Mouse (Mus musculus) adrenal gland, adult 8-10 months (tissue): ENCODE data around the gene Plk5. TPM values are rescaled to one million over a fixed set of nuclear protein-coding genes. Genes with fewer than 3 reads are reported as not detected.

Experiments
- DNase-seq: peaks from one replicate; pipeline ENCODE4 v3.0.0; 2022
- total RNA-seq, 4 experiments: library from RNA; stranded (reverse); gene quantifications; 2 replicates each; pipeline ENCODE4 v1.2.4; 2022

The Plk5 gene
- total RNA-seq, 4 experiments from 2014 or later = 0.21 to 1.3 (median 0.41) TPM

- no peak for DNase-seq
Observed at GRCm38 (mm10) chr10:80357994-80358639, 1.9 kb downstream of the Plk5 start.

GRCm38 (mm10) chr10:80363734-80364133 lies 7.5 kb downstream of the Plk5 start:
- no peak for DNase-seq

GRCm38 (mm10) chr10:80365736-80366135 lies 9.5 kb downstream of the Plk5 start:
- no peak for DNase-seq

- DNase-seq = no peak
Observed at GRCm38 (mm10) chr10:80367954-80368353, 11.7 kb downstream of the Plk5 start.

GRCm38 (mm10) chr10:80368392-80368791 lies 12.1 kb downstream of the Plk5 start:
- no peak for DNase-seq

GRCm38 (mm10) chr10:80369995-80370747 lies 13.9 kb downstream of the Plk5 start:
- DNase-seq = no peak

- no peak for DNase-seq
Observed at GRCm38 (mm10) chr10:80371411-80371966, 15.2 kb downstream of the Plk5 start.

GRCm38 (mm10) chr10:80371983-80372382 lies 15.7 kb downstream of the Plk5 start:
- DNase-seq = no peak

- DNase-seq = no peak
Observed at GRCm38 (mm10) chr10:80372706-80373105, 16.4 kb downstream of the Plk5 start.

GRCm38 (mm10) chr10:80374063-80374462 lies 17.8 kb downstream of the Plk5 start:
- DNase-seq = no peak

- peak; percentile 79 for DNase-seq
Observed at GRCm38 (mm10) chr10:80376160-80376559, 19.9 kb downstream of the Plk5 start.

GRCm38 (mm10) chr10:80377716-80378115 lies 21.5 kb downstream of the Plk5 start:
- DNase-seq = no peak

- DNase-seq = no peak
Observed at GRCm38 (mm10) chr10:80382641-80383365, 26.5 kb downstream of the Plk5 start.

- no peak for DNase-seq
Observed at GRCm38 (mm10) chr10:80383431-80383830, 27.2 kb downstream of the Plk5 start.

GRCm38 (mm10) chr10:80384115-80384639 lies 27.9 kb downstream of the Plk5 start:
- peak; percentile 24 for DNase-seq

- no peak for DNase-seq
Observed at GRCm38 (mm10) chr10:80384709-80385108, 28.4 kb downstream of the Plk5 start.

GRCm38 (mm10) chr10:80385310-80385709 lies 29.1 kb downstream of the Plk5 start:
- no peak for DNase-seq

- no peak for DNase-seq
Observed at GRCm38 (mm10) chr10:80385811-80386734, 29.8 kb downstream of the Plk5 start.

- DNase-seq = no peak
Observed at GRCm38 (mm10) chr10:80386735-80387471, 30.6 kb downstream of the Plk5 start.

- no peak for DNase-seq
Observed at GRCm38 (mm10) chr10:80387522-80387959, 31.3 kb downstream of the Plk5 start, which contains the start of gene Mex3d. TSS of gene Mex3d (minus strand) at chr10:80387659.

GRCm38 (mm10) chr10:80388731-80389130 lies 32.5 kb downstream of the Plk5 start:
- DNase-seq = no peak
